Mouse (Mus musculus) forebrain, postnatal 0 days (tissue): ENCODE measurements at regions not wholly inside any gene's neighbourhood (a gene's known extent, or its start where the extent isn't known, plus 50 kb on each side); places are given as distances from the start of the nearest gene placed in this dataset.

Source experiments
- ATAC-seq: fragments of 200-750 bp; cut with Nextera tagmentation; 2 replicates; pipeline ENCODE4 v1.8.0; 2017; ENCODE audit warnings: mild to moderate bottlenecking, moderate library complexity
- DNase-seq: peaks from one replicate; pipeline ENCODE4 v3.0.0-alpha.2; 2015
- H3K27ac ChIP-seq: fragments of 300-500 bp; sonication (generic); 2 replicates; pipeline ENCODE4 v1.5.1; 2014; ENCODE audit warnings: low read depth, mild to moderate bottlenecking, antibody characterized with exemption, low read length, moderate library complexity, mixed read lengths
- H3K27me3 ChIP-seq: fragments of 300-500 bp; sonication (generic); 2 replicates; pipeline ENCODE4 v1.6.1; 2014; ENCODE audit warnings: mild to moderate bottlenecking, low read length, mixed read lengths; ENCODE audit not compliant: insufficient read depth
- H3K36me3 ChIP-seq: fragments of 300-500 bp; sonication (generic); 2 replicates; pipeline ENCODE4 v1.6.1; 2014; ENCODE audit warnings: mild to moderate bottlenecking, moderate library complexity; ENCODE audit not compliant: insufficient read depth
- H3K4me1 ChIP-seq: fragments of 300-500 bp; sonication (generic); 2 replicates; pipeline ENCODE4 v1.6.1; 2014; ENCODE audit warnings: antibody characterized with exemption; ENCODE audit not compliant: insufficient read depth
- H3K4me2 ChIP-seq: fragments of 300-500 bp; sonication (generic); 2 replicates; pipeline ENCODE4 v1.6.1; 2014; ENCODE audit warnings: low read depth, mild to moderate bottlenecking, moderate library complexity
- H3K4me3 ChIP-seq: fragments of 300-500 bp; sonication (generic); 2 replicates; pipeline ENCODE4 v1.5.1; 2014; ENCODE audit warnings: low read depth, low read length, mixed read lengths
- H3K9ac ChIP-seq: fragments of 300-500 bp; sonication (generic); 2 replicates; pipeline ENCODE4 v1.6.1; 2014; ENCODE audit warnings: mild to moderate bottlenecking
- H3K9me3 ChIP-seq: fragments of 300-500 bp; sonication (generic); 2 replicates; pipeline ENCODE4 v1.6.1; 2016; ENCODE audit warnings: low read length
- CTCF ChIP-seq: sonication (generic); IDR thresholded peaks from 2 replicates; pipeline ENCODE4 v1.5.1; 2016; ENCODE audit warnings: antibody characterized with exemption, control low read depth, low read depth
- WGBS: fragments of 180-500 bp; shearing (Covaris S2); extraction: QIAGEN DNeasy Blood & Tissue Kit; methylation state at CpG from one replicate; pipeline ENCODE4 v1.1.7; 2014; 5-methylcytosine and 5-hydroxymethylcytosine counted together

GRCm38 (mm10) chr4:72647130-72647529, 205.3 kb downstream of the Aldoart1 start:
- DNase-seq (no peak), ATAC-seq (no peak)
- no peak overlapping the region for H3K9ac ChIP-seq
- no peak overlapping the region for H3K4me3 ChIP-seq
- no peaks in the 10 kb centered on the region for H3K36me3 ChIP-seq
- H3K4me1 ChIP-seq = no peaks in the 10 kb centered on the region
- TF ChIP-seq CTCF = no peak
- WGBS = 45% methylated on average over 1 of the region's 1 CpGs
- H3K9me3 ChIP-seq = no peaks in the 10 kb centered on the region
- H3K27me3 ChIP-seq = no peaks in the 10 kb centered on the region
- H3K27ac ChIP-seq = no peak overlapping the region
- H3K4me2 ChIP-seq = no peak overlapping the region

GRCm38 (mm10) chr4:72629416-72629815, 223.0 kb downstream of the Aldoart1 start:
- DNase-seq = peak; percentile 9
- Histone ChIP-seq H3K27ac (no peak overlapping the region), H3K4me1 (no peaks in the 10 kb centered on the region), H3K9me3 (no peaks in the 10 kb centered on the region), H3K27me3 (no peaks in the 10 kb centered on the region), H3K4me3 (no peak overlapping the region), H3K4me2 (no peak overlapping the region), H3K9ac (no peak overlapping the region), H3K36me3 (no peaks in the 10 kb centered on the region)
- 14% methylated on average over 3 of the region's 3 CpGs for WGBS
- TF ChIP-seq CTCF = no peak
- ATAC-seq = peak; percentile 32; the same call in 1 of the 2 replicates

- H3K36me3 ChIP-seq = no peaks in the 10 kb centered on the region
- no peaks in the 10 kb centered on the region for H3K27me3 ChIP-seq
- H3K9ac ChIP-seq = no peak overlapping the region
- no peak overlapping the region for H3K4me3 ChIP-seq
- H3K27ac ChIP-seq = no peak overlapping the region
- H3K4me2 ChIP-seq = no peak overlapping the region
- TF ChIP-seq CTCF = no peak
- DNase-seq (no peak), ATAC-seq (no peak)
- WGBS = 58% methylated on average over 5 of the region's 5 CpGs
- no peaks in the 10 kb centered on the region for H3K4me1 ChIP-seq
- H3K9me3 ChIP-seq = no peaks in the 10 kb centered on the region
Measured at GRCm38 (mm10) chr4:72627219-72627930, 225.1 kb downstream of the Aldoart1 start.

- no peaks in the 10 kb centered on the region for H3K9me3 ChIP-seq
- no peaks in the 10 kb centered on the region for H3K27me3 ChIP-seq
- no peak overlapping the region for H3K4me3 ChIP-seq
- DNase-seq (peak; percentile 47), ATAC-seq (peak; percentile 91)
- TF ChIP-seq CTCF = no peak
- no peak overlapping the region for H3K4me2 ChIP-seq
- H3K36me3 ChIP-seq = no peaks in the 10 kb centered on the region
- no peak overlapping the region for H3K27ac ChIP-seq
- 52% methylated on average over 4 of the region's 4 CpGs for WGBS
- no peaks in the 10 kb centered on the region for H3K4me1 ChIP-seq
- no peak overlapping the region for H3K9ac ChIP-seq
Measured at GRCm38 (mm10) chr4:72605107-72605506, 247.3 kb downstream of the Aldoart1 start.

GRCm38 (mm10) chr4:72595494-72595893, 256.9 kb downstream of the Aldoart1 start:
- no peak for TF ChIP-seq CTCF
- no peaks in the 10 kb centered on the region for H3K36me3 ChIP-seq
- ATAC-seq = no peak

GRCm38 (mm10) chr4:72592129-72592528, 260.3 kb downstream of the Aldoart1 start:
- H3K9me3 ChIP-seq = no peaks in the 10 kb centered on the region
- no peak overlapping the region for H3K9ac ChIP-seq
- no peaks in the 10 kb centered on the region for H3K4me1 ChIP-seq
- no peak overlapping the region for H3K4me3 ChIP-seq
- H3K4me2 ChIP-seq = no peak overlapping the region
- WGBS = 69% methylated on average over 1 of the region's 1 CpGs
- no peak for TF ChIP-seq CTCF
- peak; percentile 81 for ATAC-seq
- no peak overlapping the region for H3K27ac ChIP-seq
- no peak for DNase-seq
- H3K27me3 ChIP-seq = no peaks in the 10 kb centered on the region
- no peaks in the 10 kb centered on the region for H3K36me3 ChIP-seq

More at GRCm38 (mm10) chr4:72595494-72595893, 256.9 kb downstream of the Aldoart1 start:
- Histone ChIP-seq H3K4me3 (no peak overlapping the region), H3K4me2 (no peak overlapping the region), H3K27ac (no peak overlapping the region), H3K9ac (no peak overlapping the region), H3K4me1 (no peaks in the 10 kb centered on the region), H3K9me3 (no peaks in the 10 kb centered on the region), H3K27me3 (no peaks in the 10 kb centered on the region)
- DNase-seq = no peak
- 37% methylated on average over 2 of the region's 2 CpGs for WGBS

- Histone ChIP-seq H3K36me3 (no peaks in the 10 kb centered on the region), H3K9me3 (no peaks in the 10 kb centered on the region), H3K9ac (no peak overlapping the region), H3K27ac (no peak overlapping the region), H3K27me3 (no peaks in the 10 kb centered on the region), H3K4me2 (no peak overlapping the region), H3K4me3 (no peak overlapping the region), H3K4me1 (no peaks in the 10 kb centered on the region)
- ATAC-seq (no peak), DNase-seq (no peak)
- 79% methylated on average over 1 of the region's 1 CpGs for WGBS
- TF ChIP-seq CTCF = no peak
Measured at GRCm38 (mm10) chr4:72574946-72575345, 277.5 kb downstream of the Aldoart1 start.
